ENCODE assay signal across 9 mouse cellular contexts in the genomic region with DNA sequence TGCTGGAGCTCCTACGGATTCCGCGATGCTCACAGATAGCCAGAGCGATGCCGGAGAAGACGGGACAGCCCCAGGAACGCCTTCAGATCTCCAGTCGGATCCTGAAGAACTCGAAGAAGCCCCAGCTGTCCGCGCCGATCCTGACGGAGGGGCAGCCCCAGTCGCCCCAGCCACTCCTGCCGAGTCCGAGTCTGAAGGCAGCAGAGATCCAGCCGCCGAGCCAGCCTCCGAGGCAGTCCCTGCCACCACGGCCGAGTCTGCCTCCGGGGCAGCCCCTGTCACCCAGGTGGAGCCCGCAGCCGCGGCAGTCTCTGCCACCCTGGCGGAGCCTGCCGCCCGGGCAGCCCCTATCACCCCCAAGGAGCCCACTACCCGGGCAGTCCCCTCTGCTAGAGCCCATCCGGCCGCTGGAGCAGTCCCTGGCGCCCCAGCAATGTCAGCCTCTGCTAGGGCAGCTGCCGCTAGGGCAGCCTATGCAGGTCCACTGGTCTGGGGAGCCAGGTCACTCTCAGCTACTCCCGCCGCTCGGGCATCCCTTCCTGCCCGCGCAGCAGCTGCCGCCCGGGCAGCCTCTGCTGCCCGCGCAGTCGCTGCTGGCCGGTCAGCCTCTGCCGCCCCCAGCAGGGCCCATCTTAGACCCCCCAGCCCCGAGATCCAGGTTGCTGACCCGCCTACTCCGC. TPM values are rescaled to one million over a fixed set of nuclear protein-coding genes. Genes with fewer than 3 reads are reported as not detected.
DNase-seq lines count a peak whose midpoint lies in the region; ATAC-seq lines count a peak whose summit lies in the region.
"Had no signal": no experiment of that assay in that cellular context is flagged by ENCODE, and none has a peak within 500 bp of the region (broad histone marks: within the 10 kb centered on the region; RNA-seq: fewer than 3 reads in every experiment).

No protein-coding gene starts in this region.

- intact Hi-C loops in heart, postnatal 14 days (cut with DNase I), result loop anchor here (10.0 kb wide), 2 partner anchors 184 to 224 kb away; partner anchors contain the start of genes Npepl1 and Stx16

- peak overlapping the region; percentile 74 for H3K4me2 ChIP-seq in heart, embryonic 14.5 days (ENCODE audit: low read length)
- peak overlapping the region; percentile 47 for H3K4me2 ChIP-seq in hindbrain, embryonic 14.5 days (replicated peaks)
- H3K4me2 ChIP-seq in midbrain, embryonic 12.5 days (replicated peaks), result peak overlapping the region; percentile 53

- 40% methylated on average over 48 of the region's 48 CpGs for WGBS in heart, embryonic 14.5 days
- WGBS in embryonic facial prominence, embryonic 10.5 days, result 55% methylated on average over 48 of the region's 48 CpGs
- WGBS in hindbrain, embryonic 14.5 days, result 47% methylated on average over 48 of the region's 48 CpGs
- WGBS in midbrain, embryonic 12.5 days, result 58% methylated on average over 47 of the region's 48 CpGs

- H3K4me3 ChIP-seq in heart, embryonic 14.5 days (ENCODE audit: control insufficient read depth in 1 of 2, insufficient read depth in 1 of 2, low read depth in 1 of 2, low read length in 2 of 2), result peak overlapping the region; percentile 37 to 43
- H3K4me3 ChIP-seq in embryonic facial prominence, embryonic 10.5 days, result peak overlapping the region; percentile 53
- peak overlapping the region; percentile 25 for H3K4me3 ChIP-seq in hindbrain, embryonic 14.5 days (replicated peaks; ENCODE audit: low read length)
- peak overlapping the region; percentile 34 for H3K4me3 ChIP-seq in midbrain, embryonic 12.5 days

- peak overlapping the region; percentile 34; the same call in 1 of the 2 replicates for H3K9ac ChIP-seq in heart, embryonic 14.5 days (ENCODE audit: low read length)
- H3K9ac ChIP-seq in hindbrain, embryonic 14.5 days, result no peak overlapping the region
- H3K9ac ChIP-seq in midbrain, embryonic 12.5 days (replicated peaks), result no peak overlapping the region

- DNase-seq in heart, postnatal 14 days, result no peak
- peak; percentile 39 for DNase-seq in embryonic facial prominence, embryonic 10.5 days (ENCODE audit: low spot score)
- DNase-seq in hindbrain, embryonic 14.5 days (ENCODE audit: low spot score), result no peak
- DNase-seq in ovary, postnatal 36 days (ENCODE audit: low spot score), result no peak
- DNase-seq in frontal cortex, postnatal 25 days (ENCODE audit: low spot score in 2 of 2), result no peak
- DNase-seq in embryo, embryonic 10.5 days (ENCODE audit: low spot score), result no peak
- DNase-seq: gastrocnemius, postnatal 25 days had no signal

- peaks cover 5 to 9% of the 10 kb centered on the region in 2 experiments; a peak in 3 of 4 replicates for H3K4me1 ChIP-seq in heart, embryonic 14.5 days (ENCODE audit: control insufficient read depth in 2 of 2, insufficient read depth in 2 of 2, low read length in 2 of 2)
- peaks cover 44% of the 10 kb centered on the region for H3K4me1 ChIP-seq in embryonic facial prominence, embryonic 10.5 days
- H3K4me1 ChIP-seq in hindbrain, embryonic 14.5 days (replicated peaks; ENCODE audit: control insufficient read depth, insufficient read depth, low read length), result no peaks in the 10 kb centered on the region; the same call in 1 of the 2 replicates
- H3K4me1 ChIP-seq in midbrain, embryonic 12.5 days, result peaks cover 18% of the 10 kb centered on the region; the same call in 1 of the 2 replicates

- no peak for ATAC-seq in heart, embryonic 14.5 days (ENCODE audit: insufficient number of reproducible peaks, insufficient read depth, low FRiP score, low read depth)
- ATAC-seq in hindbrain, embryonic 14.5 days (ENCODE audit: low FRiP score), result no peak
- ATAC-seq in midbrain, embryonic 12.5 days (ENCODE audit: low FRiP score, low read depth), result no peak

- H3K27me3 ChIP-seq in heart, embryonic 14.5 days (ENCODE audit: control insufficient read depth, insufficient read depth, low read length), result peaks cover 34% of the 10 kb centered on the region
- H3K27me3 ChIP-seq in embryonic facial prominence, embryonic 10.5 days (replicated peaks; ENCODE audit: low read depth, poor library complexity, severe bottlenecking), result peaks cover 44% of the 10 kb centered on the region
- H3K27me3 ChIP-seq in hindbrain, embryonic 14.5 days (ENCODE audit: control insufficient read depth, insufficient read depth, low read length), result peaks cover 41% of the 10 kb centered on the region
- peaks cover 43% of the 10 kb centered on the region for H3K27me3 ChIP-seq in midbrain, embryonic 12.5 days

- H3K9me3 ChIP-seq in heart, embryonic 14.5 days (ENCODE audit: control insufficient read depth, low read length), result peaks cover 62% of the 10 kb centered on the region
- H3K9me3 ChIP-seq in embryonic facial prominence, embryonic 10.5 days, result peaks cover 69% of the 10 kb centered on the region
- peaks cover 65% of the 10 kb centered on the region for H3K9me3 ChIP-seq in hindbrain, embryonic 14.5 days (ENCODE audit: control insufficient read depth, low read length)
- H3K9me3 ChIP-seq in midbrain, embryonic 12.5 days, result peaks cover 48% of the 10 kb centered on the region

- no peak overlapping the region for H3K27ac ChIP-seq in heart, embryonic 14.5 days (replicated peaks in 1 of 2; ENCODE audit: control insufficient read depth in 1 of 2, insufficient read depth in 1 of 2, low read depth in 2 of 2, low read length in 2 of 2)
- H3K27ac ChIP-seq in embryonic facial prominence, embryonic 10.5 days (replicated peaks), result no peak overlapping the region; the same call in 1 of the 2 replicates
- H3K27ac ChIP-seq in hindbrain, embryonic 14.5 days, result no peak overlapping the region
- H3K27ac ChIP-seq in midbrain, embryonic 12.5 days (replicated peaks), result no peak overlapping the region

- H3K36me3 ChIP-seq in heart, embryonic 14.5 days (ENCODE audit: control insufficient read depth, insufficient read depth, low read length), result no peaks in the 10 kb centered on the region
- H3K36me3 ChIP-seq in embryonic facial prominence, embryonic 10.5 days (replicated peaks), result peaks cover 51% of the 10 kb centered on the region
- H3K36me3 ChIP-seq in hindbrain, embryonic 14.5 days (replicated peaks; ENCODE audit: control insufficient read depth, insufficient read depth), result no peaks in the 10 kb centered on the region
- H3K36me3 ChIP-seq in midbrain, embryonic 12.5 days, result no peaks in the 10 kb centered on the region

RNA-seq across cellular contexts. Expression of gene Gnas, which starts 15.1 kb away (rescaled TPM):
- polyA plus RNA-seq in heart, embryonic 14.5 days (2014; fragmentation: Nextera tagmentation; extraction: Ambion mirVana), result 1,524 and 1,578 TPM in 2 replicates
- 1,000 to 10,000 TPM; 1,353 to 1,383 TPM for total RNA-seq in heart, postnatal 14 days (2021)
- 1,270 and 1,303 TPM in 2 replicates for polyA plus RNA-seq in embryonic facial prominence, embryonic 10.5 days (2016; fragmentation: Nextera tagmentation; extraction: Ambion mirVana)
- 1,800 and 1,897 TPM in 2 replicates for polyA plus RNA-seq in hindbrain, embryonic 14.5 days (2014; fragmentation: Nextera tagmentation; extraction: Ambion mirVana)
- polyA plus RNA-seq in midbrain, embryonic 12.5 days (2016; fragmentation: Nextera tagmentation; extraction: Ambion mirVana), result 1,415 and 1,424 TPM in 2 replicates

RNA-seq across cellular contexts. Expression of gene Gm20721, which starts 47.3 kb away (rescaled TPM):
- 6.8 and 7.5 TPM in 2 replicates for polyA plus RNA-seq in heart, embryonic 14.5 days (2014; fragmentation: Nextera tagmentation; extraction: Ambion mirVana)
- 1 to 10 TPM; 1.7 to 1.8 TPM for total RNA-seq in heart, postnatal 14 days (2021)
- 11.9 and 14.6 TPM in 2 replicates for polyA plus RNA-seq in embryonic facial prominence, embryonic 10.5 days (2016; fragmentation: Nextera tagmentation; extraction: Ambion mirVana)
- 8.6 and 10.9 TPM in 2 replicates for polyA plus RNA-seq in hindbrain, embryonic 14.5 days (2014; fragmentation: Nextera tagmentation; extraction: Ambion mirVana)
- polyA plus RNA-seq in midbrain, embryonic 12.5 days (2016; fragmentation: Nextera tagmentation; extraction: Ambion mirVana), result 7.4 and 8.8 TPM in 2 replicates
